8 mouse cellular contexts compared by ENCODE assay signal in the genomic region with DNA sequence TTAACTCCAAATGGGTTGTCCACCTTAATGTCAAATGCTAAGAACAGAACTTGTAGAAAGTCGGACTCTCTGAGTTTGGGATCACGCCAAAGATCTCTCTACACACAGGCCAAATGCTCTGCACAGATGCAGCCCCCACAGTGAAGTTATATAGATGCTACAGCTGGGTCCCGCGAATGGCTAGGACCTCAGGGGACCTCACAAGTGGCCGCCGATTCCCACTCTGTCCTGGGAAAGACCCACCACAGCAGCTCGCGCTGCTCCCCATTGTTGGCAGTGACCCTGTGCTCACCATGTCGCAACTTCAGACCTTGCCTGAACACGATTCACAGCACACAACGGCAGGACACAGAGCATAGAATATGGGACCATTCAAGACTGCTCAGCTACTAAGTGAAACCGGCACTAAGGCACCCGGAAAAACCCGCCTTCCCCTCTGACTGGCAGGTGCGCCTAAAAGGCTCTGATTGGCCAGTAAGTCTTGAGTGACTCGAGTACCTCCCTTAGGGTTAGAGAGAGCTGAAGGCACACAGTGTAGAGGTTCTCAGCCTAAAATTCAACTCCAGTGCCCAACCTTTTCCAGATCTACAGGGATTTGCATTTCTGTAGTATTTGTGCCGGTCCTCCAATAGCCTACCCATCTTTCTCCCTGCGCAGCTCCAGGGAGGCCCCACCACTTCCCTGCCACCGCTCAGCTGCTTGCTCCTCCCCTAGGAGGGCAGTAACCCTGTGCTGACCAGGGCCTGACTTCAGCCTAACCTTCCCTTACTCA. TPM values are rescaled to one million over a fixed set of nuclear protein-coding genes. Genes with fewer than 3 reads are reported as not detected.
DNase-seq lines count a peak whose midpoint lies in the region; ATAC-seq and TF ChIP-seq lines count a peak whose summit lies in the region.

No protein-coding gene starts in this region.

- peak overlapping the region; percentile 73 for H3K9ac ChIP-seq in embryonic facial prominence, embryonic 13.5 days
- H3K9ac ChIP-seq in heart, adult 2 months (ENCODE audit: low read depth, low read length): peak overlapping the region; percentile 77
- peak overlapping the region; percentile 64 for H3K9ac ChIP-seq in limb, embryonic 13.5 days
- peak overlapping the region; percentile 54 for H3K9ac ChIP-seq in midbrain, embryonic 16.5 days (ENCODE audit: low read depth, low read length)

- no peaks in the 10 kb centered on the region for H3K79me2 ChIP-seq in heart, adult 2 months (replicated peaks; ENCODE audit: control insufficient read depth, insufficient read depth, low read length)

- H3K4me3 ChIP-seq in embryonic facial prominence, embryonic 13.5 days: peak overlapping the region; percentile 55
- peak overlapping the region; percentile 85 for H3K4me3 ChIP-seq in heart, adult 2 months
- H3K4me3 ChIP-seq in limb, embryonic 13.5 days: peak overlapping the region; percentile 51
- peak overlapping the region; percentile 50 for H3K4me3 ChIP-seq in midbrain, embryonic 16.5 days (ENCODE audit: low read depth, low read length)

- 0 out of 2 replicates have a peak, but pooled peaks have one; percentile 6 for TF ChIP-seq EP300 in heart, adult 2 months (IDR thresholded peaks at IDR 0.05; ENCODE audit: insufficient read depth, low read depth, low read length)

- TF ChIP-seq POLR2A in heart, adult 2 months (IDR thresholded peaks at IDR 0.05; ENCODE audit: insufficient read depth, low read depth, low read length): peak; percentile 58

- no peaks in the 10 kb centered on the region for H3K4me1 ChIP-seq in embryonic facial prominence, embryonic 13.5 days
- no peaks in the 10 kb centered on the region for H3K4me1 ChIP-seq in heart, adult 2 months (ENCODE audit: control insufficient read depth, insufficient read depth, low read length)
- H3K4me1 ChIP-seq in limb, embryonic 13.5 days: no peaks in the 10 kb centered on the region
- H3K4me1 ChIP-seq in midbrain, embryonic 16.5 days (ENCODE audit: control insufficient read depth, insufficient read depth, low read length): peaks cover 2% of the 10 kb centered on the region; the same call in 1 of the 2 replicates

- 3% methylated on average over 19 of the region's 19 CpGs for WGBS in embryonic facial prominence, embryonic 13.5 days
- WGBS in heart, adult 2 months: 1% methylated on average over 19 of the region's 19 CpGs
- 2% methylated on average over 19 of the region's 19 CpGs for WGBS in limb, embryonic 13.5 days
- WGBS in midbrain, embryonic 16.5 days: 2% methylated on average over 19 of the region's 19 CpGs

- H3K27ac ChIP-seq in embryonic facial prominence, embryonic 13.5 days: peak overlapping the region; percentile 48; the same call in 1 of the 2 replicates
- peak overlapping the region; percentile 79 for H3K27ac ChIP-seq in heart, adult 2 months
- peak overlapping the region; percentile 63; the same call in 1 of the 2 replicates for H3K27ac ChIP-seq in limb, embryonic 13.5 days
- peak overlapping the region; percentile 66 for H3K27ac ChIP-seq in midbrain, embryonic 16.5 days (ENCODE audit: low read length)

- H3K27me3 ChIP-seq in embryonic facial prominence, embryonic 13.5 days: no peaks in the 10 kb centered on the region
- no peaks in the 10 kb centered on the region for H3K27me3 ChIP-seq in heart, adult 2 months (ENCODE audit: control insufficient read depth, insufficient read depth, low read length)
- no peaks in the 10 kb centered on the region for H3K27me3 ChIP-seq in limb, embryonic 13.5 days
- H3K27me3 ChIP-seq in midbrain, embryonic 16.5 days (ENCODE audit: control insufficient read depth, insufficient read depth, low read depth, low read length): no peaks in the 10 kb centered on the region

- 0 out of 2 replicates have a peak, but pooled peaks cover 12% of the 10 kb centered on the region for H3K9me3 ChIP-seq in embryonic facial prominence, embryonic 13.5 days
- peaks cover 11% of the 10 kb centered on the region; the same call in 1 of the 2 replicates for H3K9me3 ChIP-seq in limb, embryonic 13.5 days
- H3K9me3 ChIP-seq in midbrain, embryonic 16.5 days (replicated peaks; ENCODE audit: control insufficient read depth, low read length, poor library complexity, severe bottlenecking): 0 out of 2 replicates have a peak, but pooled peaks cover 6% of the 10 kb centered on the region

- no peak for TF ChIP-seq CTCF in heart, adult 2 months (IDR thresholded peaks at IDR 0.05)

- peak; percentile 84; the same call in 1 of the 2 replicates for ATAC-seq in embryonic facial prominence, embryonic 13.5 days (ENCODE audit: insufficient number of reproducible peaks, insufficient read depth, low FRiP score, low TSS enrichment, low read depth)
- ATAC-seq in limb, embryonic 13.5 days (ENCODE audit: low FRiP score, low read depth): peak; percentile 99
- peak; percentile 99 for ATAC-seq in midbrain, embryonic 16.5 days

- DNase-seq in 3134 (ENCODE audit: extremely low read depth, insufficient read length, low spot score): peak; percentile 76
- peak; percentile 88 to 90 for DNase-seq in adrenal gland, postnatal 36 days
- peak; percentile 87 to 91 for DNase-seq in heart, adult 2 months
- peak; percentile 80 to 90 for DNase-seq in kidney, adult 8-10 months
- peak; percentile 68 to 86 for DNase-seq in spleen, postnatal 10 days (ENCODE audit: low spot score in 2 of 2)

- intact Hi-C loops in heart, adult 2 months (cut with DNase I): loop anchor here (5.0 to 10.0 kb wide), 4 partner anchors 34 to 133 kb away; a partner anchor contains a TSS

- H3K4me2 ChIP-seq in embryonic facial prominence, embryonic 13.5 days: peak overlapping the region; percentile 59
- H3K4me2 ChIP-seq in limb, embryonic 13.5 days (replicated peaks): peak overlapping the region; percentile 62
- H3K4me2 ChIP-seq in midbrain, embryonic 16.5 days (ENCODE audit: low read length): peak overlapping the region; percentile 55

- no peaks in the 10 kb centered on the region for H3K36me3 ChIP-seq in embryonic facial prominence, embryonic 13.5 days
- H3K36me3 ChIP-seq in heart, adult 2 months (ENCODE audit: control insufficient read depth, insufficient read depth, low read length): no peaks in the 10 kb centered on the region
- no peaks in the 10 kb centered on the region for H3K36me3 ChIP-seq in limb, embryonic 13.5 days
- H3K36me3 ChIP-seq in midbrain, embryonic 16.5 days (ENCODE audit: control insufficient read depth, insufficient read depth, low read length): no peaks in the 10 kb centered on the region

RNA-seq across cellular contexts. Expression of a gene that starts 14.5 kb away (rescaled TPM):
- total RNA-seq in adrenal gland, postnatal 36 days (2021): 1 to 10 TPM; 4.7 to 5.9 TPM
- 4.0 and 4.8 TPM in 2 replicates for polyA plus RNA-seq in embryonic facial prominence, embryonic 13.5 days (2015; fragmentation: Nextera tagmentation; extraction: Ambion mirVana)
- total RNA-seq in heart, adult 2 months (2021): 1 to 10 TPM in 1 of 2 experiments, under 1 TPM in 1; 0.98 to 3.1 TPM
- polyA plus RNA-seq in heart, adult 2 months (2012; rRNA removed): 0.12 and 0.53 TPM in 2 replicates
- 3.7 and 5.1 TPM in 2 replicates for polyA plus RNA-seq in limb, embryonic 13.5 days (2015; fragmentation: Nextera tagmentation; extraction: Ambion mirVana)
- 4.7 and 8.9 TPM in 2 replicates for polyA plus RNA-seq in midbrain, embryonic 16.5 days (2015; fragmentation: Nextera tagmentation; extraction: Ambion mirVana)

RNA-seq across cellular contexts. Expression of a gene that starts 36.4 kb away (rescaled TPM):
- total RNA-seq in adrenal gland, postnatal 36 days (2021): under 1 TPM; 0.10 to 0.49 TPM
- 1.1 TPM in 2 replicates for polyA plus RNA-seq in embryonic facial prominence, embryonic 13.5 days (2015; fragmentation: Nextera tagmentation; extraction: Ambion mirVana)
- total RNA-seq in heart, adult 2 months (2021): not detected
- polyA plus RNA-seq in heart, adult 2 months (2012; rRNA removed): 0.06 TPM in 1 of 2 replicates, not detected in the other
- polyA plus RNA-seq in limb, embryonic 13.5 days (2015; fragmentation: Nextera tagmentation; extraction: Ambion mirVana): 1.0 and 1.1 TPM in 2 replicates
- 0.88 and 1.0 TPM in 2 replicates for polyA plus RNA-seq in midbrain, embryonic 16.5 days (2015; fragmentation: Nextera tagmentation; extraction: Ambion mirVana)

RNA-seq across cellular contexts. Expression of a gene that starts 41.9 kb away (rescaled TPM):
- total RNA-seq in adrenal gland, postnatal 36 days (2021): under 1 TPM in 1 of 2 experiments, not detected in 1; 0.10 TPM
- polyA plus RNA-seq in embryonic facial prominence, embryonic 13.5 days (2015; fragmentation: Nextera tagmentation; extraction: Ambion mirVana): 1.9 and 2.7 TPM in 2 replicates
- total RNA-seq in heart, adult 2 months (2021): not detected
- 0.06 and 0.64 TPM in 2 replicates for polyA plus RNA-seq in heart, adult 2 months (2012; rRNA removed)
- 1.6 and 1.9 TPM in 2 replicates for polyA plus RNA-seq in limb, embryonic 13.5 days (2015; fragmentation: Nextera tagmentation; extraction: Ambion mirVana)
- polyA plus RNA-seq in midbrain, embryonic 16.5 days (2015; fragmentation: Nextera tagmentation; extraction: Ambion mirVana): 8.0 and 9.2 TPM in 2 replicates

RNA-seq across cellular contexts. Expression of a gene that starts 50.2 kb away (rescaled TPM):
- total RNA-seq in adrenal gland, postnatal 36 days (2021): 10 to 100 TPM; 50.6 to 71.9 TPM
- 32.0 and 42.1 TPM in 2 replicates for polyA plus RNA-seq in embryonic facial prominence, embryonic 13.5 days (2015; fragmentation: Nextera tagmentation; extraction: Ambion mirVana)
- 10 to 100 TPM; 26.0 to 27.3 TPM for total RNA-seq in heart, adult 2 months (2021)
- 33.5 and 36.6 TPM in 2 replicates for polyA plus RNA-seq in heart, adult 2 months (2012; rRNA removed)
- polyA plus RNA-seq in limb, embryonic 13.5 days (2015; fragmentation: Nextera tagmentation; extraction: Ambion mirVana): 33.6 and 33.7 TPM in 2 replicates
- polyA plus RNA-seq in midbrain, embryonic 16.5 days (2015; fragmentation: Nextera tagmentation; extraction: Ambion mirVana): 61.5 and 69.2 TPM in 2 replicates

RNA-seq across cellular contexts. Expression of a gene that starts 52.1 kb away (rescaled TPM):
- 1 to 10 TPM; 6.5 to 6.9 TPM for total RNA-seq in adrenal gland, postnatal 36 days (2021)
- polyA plus RNA-seq in embryonic facial prominence, embryonic 13.5 days (2015; fragmentation: Nextera tagmentation; extraction: Ambion mirVana): 6.5 and 6.7 TPM in 2 replicates
- 1 to 10 TPM; 2.2 to 3.3 TPM for total RNA-seq in heart, adult 2 months (2021)
- polyA plus RNA-seq in heart, adult 2 months (2012; rRNA removed): 0.68 and 1.2 TPM in 2 replicates
- polyA plus RNA-seq in limb, embryonic 13.5 days (2015; fragmentation: Nextera tagmentation; extraction: Ambion mirVana): 5.3 and 5.7 TPM in 2 replicates
- polyA plus RNA-seq in midbrain, embryonic 16.5 days (2015; fragmentation: Nextera tagmentation; extraction: Ambion mirVana): 15.3 and 17.6 TPM in 2 replicates

Comparison
In these comparisons a context has a peak if more than half of its experiments do, and no peak if none do; other contexts are left out.
1. Peak in every context shown above with its lines: DNase-seq, ATAC-seq, H3K4me3 ChIP-seq and H3K27ac ChIP-seq.